Mouse (Mus musculus) cerebellum, postnatal 36 days (tissue): ENCODE results near the gene Gm1113.

Experiments used
- DNase-seq, 2 experiments: peaks; one replicate each; pipeline ENCODE4 v3.0.0; 2021 to 2022; ENCODE audit warnings: mixed read lengths in 2 of 2

The Gm1113 gene

DNA sequence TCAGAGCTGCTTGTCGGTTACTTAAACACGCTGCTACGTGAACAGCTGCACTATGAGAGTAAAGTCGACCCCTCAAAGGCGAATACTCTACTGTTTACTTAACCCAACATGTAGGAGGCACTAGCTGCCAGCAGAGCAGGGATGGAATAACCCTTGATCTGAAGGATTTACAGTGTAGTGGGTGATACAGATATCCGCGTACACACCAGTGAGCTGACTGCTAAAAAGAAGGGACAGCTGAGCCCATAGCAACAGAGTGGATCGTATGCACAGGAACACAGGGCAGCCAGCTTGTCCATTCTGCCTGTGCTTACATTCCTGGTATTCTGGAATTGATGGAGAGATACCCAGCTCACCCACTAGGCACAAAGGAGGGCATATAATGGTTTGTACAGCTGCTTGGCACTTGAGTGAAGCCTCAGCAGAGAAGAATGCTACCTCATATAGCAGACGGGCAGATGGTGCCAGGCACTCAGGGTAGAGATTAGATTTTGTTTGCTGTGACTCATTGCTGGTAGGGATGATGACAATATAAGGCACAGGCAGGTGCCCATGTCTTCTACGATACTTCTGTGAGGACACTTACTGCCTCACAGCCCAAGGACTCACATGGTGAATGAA, 43.9 kb downstream of the Gm1113 start:
- no peak for DNase-seq

DNA sequence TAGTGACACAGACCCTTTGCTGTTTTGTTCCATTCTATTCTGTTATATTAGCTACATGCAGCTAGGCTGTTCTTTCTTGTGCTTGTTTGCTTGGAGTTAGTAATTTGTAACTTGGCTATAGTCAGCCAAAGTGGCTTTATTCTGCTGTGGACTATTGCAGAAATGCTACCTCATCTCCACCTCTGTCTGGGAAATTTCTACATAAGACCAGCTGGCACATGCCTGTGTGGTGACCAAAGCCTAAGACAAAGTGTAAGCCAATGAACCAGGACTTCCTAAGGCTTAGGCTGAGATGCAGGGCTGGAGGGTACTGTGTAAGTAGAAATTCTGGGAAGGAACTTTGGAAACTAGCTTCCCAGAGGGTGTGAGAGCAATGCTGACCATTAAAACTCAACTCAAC, 49.2 kb downstream of the Gm1113 start:
- no peak for DNase-seq

GRCm38 (mm10) chr9:35467264-35467817, 50.7 kb downstream of the Gm1113 start:
- no peak for DNase-seq

DNA sequence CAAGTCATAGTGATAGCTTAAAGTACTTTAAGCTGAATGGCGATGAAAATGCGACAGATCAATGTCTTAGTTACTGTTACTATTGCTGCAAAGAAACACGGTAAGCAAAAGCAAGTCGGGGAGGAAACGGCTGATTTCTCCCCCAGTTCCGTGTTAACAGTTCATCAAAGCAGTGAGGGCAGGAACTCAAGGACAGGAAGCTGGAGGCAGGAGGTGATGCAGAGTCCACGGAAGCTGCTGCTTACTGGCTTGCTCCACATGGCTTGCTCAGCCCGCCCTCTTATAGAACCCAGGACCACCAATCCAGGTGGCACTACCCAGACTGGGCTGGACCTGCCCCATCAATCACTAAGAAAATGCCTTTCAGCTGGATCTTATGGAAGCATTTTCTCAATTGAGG, 58.5 kb downstream of the Gm1113 start:
- no peak for DNase-seq
